Mouse (Mus musculus): ENCODE data around the gene Tie1.
A peak's percentile ranks its signal among the peaks of the same experiment; 100 is the strongest.
"Not testable (repeated sequence)": the region's sequence is repeated elsewhere in the genome, so short reads cannot be mapped to it uniquely, and the experiment has no call there.

Tie1 gene

GRCm38 (mm10) chr4:118489717-118490132, at the start of gene Tie1:
TSS of gene Tie1 (minus strand) at chr4:118490061.
- DNase-seq, result no peak

- DNase-seq, result no peak
Measured at GRCm38 (mm10) chr4:118537801-118538200, 47.9 kb upstream of the Tie1 start.

GRCm38 (mm10) chr4:118535610-118536009, 45.7 kb upstream of the Tie1 start:
- DNase-seq, result no peak

- no peak for DNase-seq
Measured at GRCm38 (mm10) chr4:118533605-118534004, 43.7 kb upstream of the Tie1 start.

GRCm38 (mm10) chr4:118533156-118533555, 43.3 kb upstream of the Tie1 start:
- no peak for DNase-seq

- no peak for DNase-seq
Measured at GRCm38 (mm10) chr4:118532663-118533062, 42.8 kb upstream of the Tie1 start.

GRCm38 (mm10) chr4:118527720-118528119, 37.9 kb upstream of the Tie1 start:
- DNase-seq, result no peak

- no peak for DNase-seq
Measured at GRCm38 (mm10) chr4:118527335-118527681, 37.4 kb upstream of the Tie1 start.

GRCm38 (mm10) chr4:118526408-118527334, 36.8 kb upstream of the Tie1 start, which contains the start of gene 2610528J11Rik:
TSS of gene 2610528J11Rik (plus strand) at chr4:118526999.
- no peak for DNase-seq

- DNase-seq, result no peak
Measured at GRCm38 (mm10) chr4:118525779-118526178, 35.9 kb upstream of the Tie1 start.

GRCm38 (mm10) chr4:118523976-118524375, 34.1 kb upstream of the Tie1 start:
- no peak for DNase-seq

GRCm38 (mm10) chr4:118522248-118522647, 32.4 kb upstream of the Tie1 start:
- DNase-seq, result no peak

GRCm38 (mm10) chr4:118518208-118518607, 28.3 kb upstream of the Tie1 start:
- no peak for DNase-seq

GRCm38 (mm10) chr4:118517497-118518146, 27.8 kb upstream of the Tie1 start:
- no peak for DNase-seq

GRCm38 (mm10) chr4:118516699-118517496, 27.0 kb upstream of the Tie1 start:
- DNase-seq, result no peak

GRCm38 (mm10) chr4:118509050-118509449, 19.2 kb upstream of the Tie1 start:
- no peak for DNase-seq

- not testable (repeated sequence) for DNase-seq
Measured at GRCm38 (mm10) chr4:118507171-118507570, 17.3 kb upstream of the Tie1 start.

- DNase-seq, result no peak
Measured at GRCm38 (mm10) chr4:118505551-118505950, 15.7 kb upstream of the Tie1 start.

- no peak for DNase-seq
Measured at GRCm38 (mm10) chr4:118500792-118501191, 10.9 kb upstream of the Tie1 start.

GRCm38 (mm10) chr4:118500171-118500724, 10.4 kb upstream of the Tie1 start:
- peak; percentile 19 for DNase-seq

- DNase-seq, result no peak
Measured at GRCm38 (mm10) chr4:118490461-118490860, 600 bp upstream of the Tie1 start.

GRCm38 (mm10) chr4:118476773-118477530, 12.9 kb downstream of the Tie1 start:
- DNase-seq, result no peak
